Mouse (Mus musculus) 3T3-L1 (cell line): ENCODE results near the gene 4931428F04Rik.
"Not testable (repeated sequence)": the region's sequence is repeated elsewhere in the genome, so short reads cannot be mapped to it uniquely, and the experiment has no call there.

Experiments
- DNase-seq: peaks from one replicate; pipeline ENCODE4 v3.0.0-alpha.2; 2015; ENCODE audit warnings: low read depth, low spot score

4931428F04Rik gene

DNA sequence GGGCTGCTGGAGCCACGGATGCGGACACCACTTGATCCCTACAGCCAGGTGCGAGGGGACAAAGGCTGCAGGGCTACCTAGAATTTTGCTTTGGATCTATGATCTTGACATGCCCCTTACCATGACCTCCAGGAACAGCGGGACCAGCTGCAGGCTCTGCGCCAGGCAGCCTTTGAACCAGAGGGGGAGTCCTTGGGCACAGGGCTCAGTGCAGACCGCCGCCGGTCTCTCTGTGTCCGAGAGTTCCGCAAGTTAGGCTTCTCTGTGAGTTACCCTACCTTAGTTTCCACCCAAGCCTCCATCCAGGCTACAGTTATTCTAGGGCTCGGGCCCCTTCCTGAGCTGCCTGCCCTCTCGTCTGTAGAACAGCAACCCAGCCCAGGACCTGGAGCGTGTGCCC is 18.0 kb upstream of the 4931428F04Rik start:
- no peak for DNase-seq

DNA sequence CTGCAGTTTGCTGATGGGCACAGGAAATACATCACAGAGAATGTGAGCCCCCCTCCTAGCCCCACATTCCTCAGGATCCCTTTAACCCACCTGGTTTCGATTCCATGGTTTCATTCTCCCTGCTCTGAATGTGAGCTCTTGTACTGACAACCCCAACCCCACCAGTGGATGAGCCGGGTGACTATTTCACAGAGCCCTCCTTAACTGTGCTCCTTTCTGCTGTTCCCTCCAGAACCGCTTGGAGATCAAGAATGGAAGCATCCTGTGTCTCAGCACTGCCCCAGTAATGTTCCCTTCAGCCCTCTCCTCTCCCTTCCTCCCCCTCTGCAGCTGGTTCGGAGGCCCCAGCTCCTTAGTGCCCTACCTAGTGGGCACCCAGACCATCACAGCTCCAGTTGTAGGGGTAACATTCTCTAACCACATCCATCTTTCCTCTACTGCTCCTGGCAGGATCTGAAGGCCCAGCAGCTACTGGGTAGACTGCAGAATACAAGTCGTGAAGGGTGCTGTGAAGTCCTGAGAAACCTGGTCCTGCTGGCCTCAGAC is 16.6 kb upstream of the 4931428F04Rik start:
- DNase-seq = no peak

DNA sequence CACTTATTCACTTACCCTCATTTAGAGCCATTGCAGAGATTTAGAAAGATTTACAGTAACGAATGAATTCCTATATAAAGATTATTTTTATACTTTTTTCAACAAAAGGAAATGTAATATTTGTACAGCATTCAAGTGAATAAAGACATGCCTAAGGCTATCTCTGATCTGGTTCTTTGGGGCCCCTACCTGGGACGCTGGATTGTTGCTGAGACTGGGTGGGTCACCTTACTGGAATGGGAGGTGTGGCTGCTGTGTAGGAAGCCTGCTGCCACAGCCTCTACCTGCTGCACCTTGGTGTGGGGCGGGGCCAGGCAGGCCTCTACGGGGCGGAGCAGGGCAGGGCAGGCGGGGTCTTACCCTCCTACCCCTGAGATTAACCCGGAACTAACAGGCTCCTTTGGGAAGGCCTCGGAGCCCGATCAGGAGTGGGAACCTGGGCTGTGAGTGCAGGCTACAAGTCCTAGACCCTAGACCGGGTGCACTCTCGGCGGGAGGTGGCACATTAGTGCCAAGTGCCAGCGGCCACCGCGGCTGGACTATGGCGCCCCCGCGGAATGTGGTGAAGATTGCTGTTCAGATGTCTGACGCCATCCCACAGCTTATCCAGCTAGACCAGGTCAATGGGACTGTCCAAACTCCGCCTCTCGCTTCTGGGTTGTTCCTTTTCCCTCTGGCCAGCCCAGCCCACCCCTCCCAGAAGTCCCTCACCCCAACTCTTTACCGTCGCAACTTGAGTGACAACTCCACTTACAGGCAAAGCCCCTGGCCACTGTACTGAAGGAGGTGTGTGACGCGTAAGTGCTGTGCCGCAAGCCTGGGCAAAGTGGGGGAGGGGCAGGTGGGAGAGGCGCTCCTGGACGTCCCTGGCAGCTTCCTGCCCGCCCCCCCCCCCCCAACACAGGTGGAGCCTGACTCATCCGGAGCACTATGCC is 15.8 kb upstream of the 4931428F04Rik start, which contains the start of gene Elmo3:
Elmo3 (plus strand) TSS at position 391 of the 935 bp plus-strand sequence.
- DNase-seq = peak; percentile 15

- peak; percentile 49 for DNase-seq
Measured at GRCm38 (mm10) chr8:105304325-105305210, 14.9 kb upstream of the 4931428F04Rik start.

DNA sequence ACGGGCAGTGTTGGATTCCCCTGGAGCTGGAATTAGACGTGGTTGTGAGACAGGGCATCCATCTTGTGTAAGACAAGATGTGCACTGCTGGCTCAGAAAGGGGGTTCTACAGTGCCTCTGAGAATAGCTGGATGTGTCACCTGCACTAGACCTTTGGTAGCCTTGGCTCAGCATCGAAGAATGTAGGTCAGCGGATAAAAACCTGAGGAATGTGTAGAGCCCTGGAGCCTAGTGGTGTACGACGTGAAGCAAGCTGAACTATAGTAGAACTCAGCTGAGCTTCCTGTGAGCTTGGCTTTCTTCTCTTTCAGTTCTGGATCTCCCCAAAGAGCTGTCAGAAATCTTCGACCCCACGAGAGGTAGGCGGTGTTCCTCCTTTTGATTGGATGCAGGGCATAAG is 14.2 kb upstream of the 4931428F04Rik start:
- peak; percentile 70 for DNase-seq

DNA sequence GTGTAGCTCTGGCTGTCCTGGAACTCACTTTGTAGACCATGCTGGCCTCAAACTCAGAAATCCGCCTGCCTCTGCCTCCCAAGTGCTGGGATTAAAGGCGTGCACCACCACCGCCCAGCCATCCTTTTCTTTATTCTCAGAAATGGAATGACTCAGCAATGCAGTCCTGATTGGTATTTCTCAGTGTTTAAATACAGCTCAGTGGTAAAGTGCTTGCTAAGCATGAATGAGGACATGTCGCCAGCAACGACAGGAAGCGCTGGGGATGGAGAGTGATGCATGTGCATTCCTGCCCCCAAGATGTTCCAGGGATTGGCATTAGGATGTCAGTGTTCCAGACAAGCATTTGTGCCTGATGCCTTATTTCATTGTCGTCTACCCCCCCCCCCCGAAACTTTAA is 13.7 kb upstream of the 4931428F04Rik start:
- DNase-seq = peak; percentile 62

DNA sequence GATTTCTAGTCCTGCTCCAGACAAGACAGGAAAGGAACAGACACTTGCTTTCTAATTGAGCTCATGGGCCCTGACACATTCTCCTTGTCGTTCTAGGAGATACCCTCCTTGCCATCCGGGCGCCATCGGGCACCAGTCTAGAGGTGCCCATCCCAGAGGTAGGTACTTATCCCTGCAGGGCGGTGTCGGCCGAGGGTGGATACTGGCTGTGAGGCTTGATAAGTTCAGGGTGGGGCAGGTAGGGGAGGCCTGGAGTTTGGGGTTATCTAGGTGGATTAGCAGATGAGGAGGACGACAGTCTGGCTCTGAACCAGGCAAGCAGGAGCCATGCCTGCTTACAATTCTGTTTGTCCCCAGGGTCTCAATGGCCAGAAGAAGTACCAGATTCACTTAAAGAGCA is 10.3 kb upstream of the 4931428F04Rik start:
- no peak for DNase-seq

- peak; percentile 73 for DNase-seq
Measured at GRCm38 (mm10) chr8:105298351-105299252, 8.9 kb upstream of the 4931428F04Rik start.

DNA sequence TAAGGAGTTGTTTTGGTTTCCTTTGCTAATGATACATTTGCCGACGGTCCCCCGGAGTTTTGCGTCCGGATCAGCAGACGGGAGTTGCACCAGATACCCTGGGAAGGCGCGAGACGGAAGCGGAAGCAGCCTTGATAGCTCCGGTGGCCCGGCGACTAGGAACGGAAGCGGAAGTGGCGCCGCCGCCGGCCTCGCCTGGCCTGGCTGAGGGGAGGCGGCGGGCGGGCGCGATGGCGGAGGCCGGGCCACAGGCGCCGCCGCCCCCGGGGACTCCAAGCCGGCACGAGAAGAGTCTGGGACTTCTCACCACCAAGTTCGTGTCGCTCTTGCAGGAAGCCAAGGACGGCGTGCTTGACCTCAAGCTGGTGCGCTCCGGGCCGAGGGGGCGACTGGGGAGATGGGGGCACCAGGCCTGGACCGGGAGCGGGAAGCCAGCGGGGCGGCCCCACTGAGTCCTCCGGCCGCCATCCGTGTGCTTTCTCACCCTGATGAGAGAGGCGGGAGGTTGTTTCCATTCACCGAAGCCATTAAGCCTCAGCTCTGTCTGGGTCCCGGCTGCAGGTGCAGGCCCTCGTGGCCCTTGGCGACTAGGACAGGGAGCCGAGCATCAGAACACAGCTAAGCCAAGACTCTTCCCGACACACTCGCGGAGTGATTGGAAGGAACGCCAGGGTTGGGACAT is 8.0 kb upstream of the 4931428F04Rik start, which contains the start of gene E2f4:
E2f4 (plus strand) TSS at position 153 of the 682 bp plus-strand sequence.
- peak; percentile 97 for DNase-seq

- no peak for DNase-seq
Measured at GRCm38 (mm10) chr8:105295895-105296573, 6.4 kb upstream of the 4931428F04Rik start, which contains the start of gene Exoc3l. Gene Exoc3l (minus strand): TSS chr8:105296101.

- DNase-seq = no peak
Measured at GRCm38 (mm10) chr8:105295256-105295655, 5.6 kb upstream of the 4931428F04Rik start.

GRCm38 (mm10) chr8:105294776-105295175 is 5.1 kb upstream of the 4931428F04Rik start:
- DNase-seq = no peak

- DNase-seq = no peak
Measured at GRCm38 (mm10) chr8:105293405-105293804, 3.7 kb upstream of the 4931428F04Rik start.

DNA sequence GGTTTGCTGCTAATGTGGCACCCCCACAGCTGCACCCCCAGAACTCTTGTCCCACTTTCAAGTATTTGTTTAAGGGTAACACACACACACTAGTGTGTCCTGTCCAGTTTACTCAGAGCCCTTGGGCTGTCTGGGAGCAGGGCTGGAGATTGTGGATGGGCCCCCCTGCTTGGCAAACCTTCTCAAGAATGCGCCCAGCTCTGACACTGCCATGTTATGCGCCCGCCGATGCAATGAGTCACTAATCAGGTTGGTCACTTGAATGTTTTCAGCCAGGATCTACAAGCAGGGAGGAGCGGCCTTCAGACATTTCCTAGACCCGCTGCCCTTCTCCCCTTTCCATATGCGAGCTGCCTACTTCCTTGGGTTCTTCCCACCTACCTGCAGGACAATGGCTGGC is 2.8 kb upstream of the 4931428F04Rik start:
- peak; percentile 84 for DNase-seq

GRCm38 (mm10) chr8:105291802-105292201 is 2.1 kb upstream of the 4931428F04Rik start:
- peak; percentile 54 for DNase-seq

DNA sequence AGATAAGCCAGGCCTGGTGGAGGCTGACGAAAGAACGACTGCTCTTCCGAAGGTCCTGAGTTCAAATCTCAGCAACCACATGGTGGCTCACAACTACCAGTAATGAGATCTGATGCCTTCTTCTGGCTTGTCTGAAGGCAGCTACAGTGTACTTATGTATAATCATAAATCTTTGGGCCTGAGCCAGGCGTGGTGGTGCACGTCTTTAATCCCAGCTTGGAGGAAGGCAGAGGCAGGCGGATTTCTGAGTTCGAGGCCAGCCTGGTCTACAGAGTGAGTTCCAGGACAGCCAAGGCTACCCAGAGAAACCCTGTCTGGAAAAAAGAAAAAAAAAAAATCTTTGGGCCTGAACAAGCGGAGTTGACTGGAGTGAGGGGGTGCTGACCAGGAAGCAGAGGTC is 1.7 kb upstream of the 4931428F04Rik start:
- DNase-seq = not testable (repeated sequence)

GRCm38 (mm10) chr8:105290554-105291314 is 1.1 kb upstream of the 4931428F04Rik start:
- peak; percentile 88 for DNase-seq

GRCm38 (mm10) chr8:105288958-105289732 is 519 bp downstream of the 4931428F04Rik start:
- DNase-seq = peak; percentile 100
